Mouse (Mus musculus) kidney, embryonic 15.5 days (tissue): Measurements from ENCODE around the gene Olfr32. TPM values are rescaled to one million over a fixed set of nuclear protein-coding genes. Genes with fewer than 3 reads are reported as not detected.
"Not testable (repeated sequence)": the region's sequence is repeated elsewhere in the genome, so short reads cannot be mapped to it uniquely, and the experiment has no call there.

Source experiments
- ATAC-seq: fragments of 200-750 bp; cut with Nextera tagmentation; replicated peaks from 2 replicates; pipeline ENCODE4 v1.8.0; 2017; ENCODE audit warnings: moderate TSS enrichment; ENCODE audit not compliant: low FRiP score
- H3K27ac ChIP-seq: fragments of 300-500 bp; sonication (generic); 2 replicates; pipeline ENCODE4 v1.5.1; 2015; ENCODE audit warnings: mild to moderate bottlenecking, inconsistent platforms
- H3K27me3 ChIP-seq: fragments of 300-500 bp; sonication (generic); 2 replicates; pipeline ENCODE4 v1.6.1; 2015; ENCODE audit warnings: inconsistent platforms
- H3K36me3 ChIP-seq: fragments of 300-500 bp; sonication (generic); 2 replicates; pipeline ENCODE4 v1.6.1; 2015; ENCODE audit warnings: inconsistent platforms
- H3K4me1 ChIP-seq: fragments of 300-500 bp; sonication (generic); 2 replicates; pipeline ENCODE4 v1.6.1; 2015; ENCODE audit warnings: inconsistent platforms
- H3K4me2 ChIP-seq: fragments of 300-500 bp; sonication (generic); 2 replicates; pipeline ENCODE4 v1.6.1; 2015; ENCODE audit warnings: moderate library complexity, mild to moderate bottlenecking, inconsistent platforms
- H3K4me3 ChIP-seq: fragments of 300-500 bp; sonication (generic); replicated peaks from 2 replicates; pipeline ENCODE4 v1.5.1; 2015; ENCODE audit warnings: mild to moderate bottlenecking, inconsistent platforms
- H3K9ac ChIP-seq: fragments of 300-500 bp; sonication (generic); 2 replicates; pipeline ENCODE4 v1.6.1; 2015; ENCODE audit warnings: mild to moderate bottlenecking, inconsistent platforms
- H3K9me3 ChIP-seq: fragments of 300-500 bp; sonication (generic); replicated peaks from 2 replicates; pipeline ENCODE4 v1.6.1; 2016; ENCODE audit warnings: inconsistent platforms
- whole genome bisulfite sequencing: fragments of 180-500 bp; shearing (Covaris S2); methylation state at CpG from one replicate; pipeline ENCODE4 v1.1.7; 2015; ENCODE audit warnings: mixed read lengths; 5-methylcytosine and 5-hydroxymethylcytosine counted together
- polyA plus RNA-seq: library from polyadenylated mRNA; unstranded; fragments of >200 nt; fragmentation: Nextera tagmentation; extraction: Ambion mirVana; gene quantifications from 2 replicates; pipeline ENCODE4 v1.2.1, GENCODE M21; 2015

The Olfr32 gene
- polyA plus RNA-seq, result not detected in 2 replicates

DNA sequence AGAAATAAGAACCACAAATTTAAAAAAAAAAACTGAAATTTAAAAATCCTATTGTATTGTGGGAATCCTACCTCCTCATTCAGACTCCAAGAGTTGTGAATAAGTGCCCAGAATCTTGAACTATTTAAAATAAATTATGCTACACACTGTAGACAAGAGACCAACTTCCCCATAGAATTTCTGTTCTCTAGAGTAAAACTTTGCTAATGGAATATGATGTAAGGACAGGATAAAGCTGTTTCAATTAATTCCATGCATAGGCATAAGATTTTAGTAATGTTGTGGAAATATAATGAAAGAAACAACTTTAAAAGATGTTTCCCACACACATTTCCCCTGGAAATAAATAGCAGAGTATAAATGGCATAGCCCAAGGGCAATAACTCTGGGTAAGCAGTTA, at the start of gene Olfr32:
Olfr32 (minus strand) TSS at position 101 of the 400 bp plus-strand sequence.
- Histone ChIP-seq H3K9ac (no peak within 1 kb of the TSS), H3K4me3 (no peak within 1 kb of the TSS), H3K9me3 (no peaks in the 10 kb centered on the region), H3K27ac (no peak within 1 kb of the TSS), H3K27me3 (no peaks in the 10 kb centered on the region), H3K36me3 (no peaks in the 10 kb centered on the region), H3K4me2 (no peak within 1 kb of the TSS), H3K4me1 (no peaks in the 10 kb centered on the region)
- no peak for ATAC-seq

DNA sequence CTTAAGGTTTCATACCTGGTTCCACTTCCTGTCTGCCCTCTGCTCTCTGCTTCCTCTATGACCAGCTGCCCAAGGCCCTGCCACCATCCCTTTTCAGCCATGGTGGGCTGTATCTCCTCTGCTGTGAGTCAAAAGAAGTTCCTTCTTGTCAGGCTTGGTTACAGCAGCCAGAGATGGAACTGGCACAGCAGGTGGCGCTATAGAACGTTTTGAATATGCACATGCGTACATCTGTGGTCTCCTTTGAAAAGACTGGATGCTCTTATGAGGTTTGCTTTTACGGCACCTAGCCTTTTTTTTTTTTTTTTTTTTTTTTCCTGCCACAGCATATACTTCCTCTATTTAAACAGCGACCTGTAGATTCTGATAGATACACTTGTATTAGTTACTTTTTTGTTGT, 45.0 kb upstream of the Olfr32 start:
- not testable (repeated sequence) for H3K4me3 ChIP-seq, H3K4me2 ChIP-seq, H3K27me3 ChIP-seq, H3K9ac ChIP-seq, H3K9me3 ChIP-seq, H3K36me3 ChIP-seq, ATAC-seq, H3K27ac ChIP-seq, H3K4me1 ChIP-seq
- WGBS, result no CpG with 5 or more reads among the region's 5 CpGs

GRCm38 (mm10) chr2:90186082-90186481, 44.0 kb upstream of the Olfr32 start:
- H3K4me1 ChIP-seq, H3K36me3 ChIP-seq, H3K27me3 ChIP-seq, H3K4me3 ChIP-seq, H3K4me2 ChIP-seq, H3K9me3 ChIP-seq, ATAC-seq, H3K27ac ChIP-seq, H3K9ac ChIP-seq: not testable (repeated sequence)
- no CpG with 5 or more reads among the region's 4 CpGs for whole genome bisulfite sequencing

DNA sequence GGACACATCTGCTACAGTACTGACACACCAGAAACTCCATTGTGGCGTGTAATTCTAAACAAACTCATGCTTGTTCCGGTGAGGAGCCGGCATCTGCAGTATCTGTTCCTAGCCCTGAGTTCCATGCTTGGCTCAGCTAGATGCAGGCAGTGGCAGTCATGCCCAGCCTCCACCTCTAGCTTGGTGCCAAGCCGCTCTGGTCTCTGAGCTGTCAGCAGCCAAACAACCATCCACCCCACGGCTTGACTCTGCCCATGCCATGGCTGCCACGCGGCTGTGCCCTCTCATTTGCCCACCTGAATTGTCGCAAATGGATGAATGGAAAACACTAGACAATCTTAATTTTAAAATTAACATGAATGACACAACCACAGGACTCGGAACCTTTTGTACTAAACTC, 11.8 kb upstream of the Olfr32 start:
- no peaks in the 10 kb centered on the region for H3K27me3 ChIP-seq
- ATAC-seq, result no peak
- H3K36me3 ChIP-seq, result no peaks in the 10 kb centered on the region
- H3K27ac ChIP-seq, result no peak overlapping the region
- no peaks in the 10 kb centered on the region for H3K9me3 ChIP-seq
- H3K4me2 ChIP-seq, result no peak overlapping the region
- no peaks in the 10 kb centered on the region for H3K4me1 ChIP-seq
- WGBS, result 93% methylated on average over 9 of the region's 9 CpGs
- no peak overlapping the region for H3K4me3 ChIP-seq
- H3K9ac ChIP-seq, result no peak overlapping the region

- H3K4me3 ChIP-seq, result no peak within 1 kb of the TSS
- H3K9me3 ChIP-seq, result no peaks in the 10 kb centered on the region
- H3K4me2 ChIP-seq, result no peak within 1 kb of the TSS
- ATAC-seq, result no peak
- no peaks in the 10 kb centered on the region for H3K27me3 ChIP-seq
- H3K9ac ChIP-seq, result no peak within 1 kb of the TSS
- no peaks in the 10 kb centered on the region for H3K4me1 ChIP-seq
- WGBS, result 77% methylated on average over 3 of the region's 3 CpGs
- H3K27ac ChIP-seq, result no peak within 1 kb of the TSS
- H3K36me3 ChIP-seq, result no peaks in the 10 kb centered on the region
Measured at GRCm38 (mm10) chr2:90152991-90153390, 10.9 kb upstream of the Olfr32 start, which contains the start of gene Olfr1270. Gene Olfr1270 (minus strand): TSS chr2:90153091.

GRCm38 (mm10) chr2:90121312-90121711, 20.8 kb downstream of the Olfr32 start, which contains the start of gene Olfr1269:
Gene Olfr1269 (minus strand): TSS chr2:90121412.
- Histone ChIP-seq H3K36me3 (no peaks in the 10 kb centered on the region), H3K9me3 (no peaks in the 10 kb centered on the region), H3K9ac (no peak within 1 kb of the TSS), H3K27ac (no peak within 1 kb of the TSS), H3K27me3 (no peaks in the 10 kb centered on the region), H3K4me2 (no peak within 1 kb of the TSS), H3K4me1 (no peaks in the 10 kb centered on the region), H3K4me3 (no peak within 1 kb of the TSS)
- WGBS, result 86% methylated on average over 1 of the region's 1 CpGs
- no peak for ATAC-seq

Other genes starting within 250 kb of the Olfr32 start
- gene Olfr1258, start 215.0 kb downstream of the Olfr32 start, polyA plus RNA-seq, result not detected in 2 replicates
- not detected in 2 replicates for gene Olfr1259, start 193.6 kb downstream of the Olfr32 start, polyA plus RNA-seq
- gene Olfr1260, start 168.0 kb downstream of the Olfr32 start, polyA plus RNA-seq, result not detected in 2 replicates
- not detected in 2 replicates for gene Olfr1261, start 151.1 kb downstream of the Olfr32 start, polyA plus RNA-seq
- gene Olfr1262, start 142.2 kb downstream of the Olfr32 start, polyA plus RNA-seq, result not detected in 2 replicates
- gene Olfr1263, start 130.2 kb downstream of the Olfr32 start, polyA plus RNA-seq, result not detected in 2 replicates
- not detected in 2 replicates for gene Olfr1264, start 116.7 kb downstream of the Olfr32 start, polyA plus RNA-seq
- gene Olfr1265, start 107.0 kb downstream of the Olfr32 start, polyA plus RNA-seq, result not detected in 2 replicates
- gene Olfr140, start 78.7 kb downstream of the Olfr32 start, polyA plus RNA-seq, result not detected in 2 replicates
- gene Olfr1269, start 20.9 kb downstream of the Olfr32 start, polyA plus RNA-seq, result not detected in 2 replicates
- 0.06 TPM in 1 of 2 replicates, not detected in the other for gene Olfr1270, start 10.8 kb upstream of the Olfr32 start, polyA plus RNA-seq
- not detected in 2 replicates for gene Olfr1506, start 82.2 kb upstream of the Olfr32 start, polyA plus RNA-seq
- gene Olfr142, start 115.3 kb upstream of the Olfr32 start, polyA plus RNA-seq, result not detected in 2 replicates
- gene Olfr1271, start 128.7 kb upstream of the Olfr32 start, polyA plus RNA-seq, result not detected in 2 replicates
- not detected in 2 replicates for gene Olfr1272, start 150.5 kb upstream of the Olfr32 start, polyA plus RNA-seq
- gene Gm13769, start 179.9 kb upstream of the Olfr32 start, polyA plus RNA-seq, result 0.13 TPM in 1 of 2 replicates, not detected in the other